Mouse (Mus musculus) heart, adult 2 months (tissue): ENCODE measurements around the gene Syn3. TPM values are rescaled to one million over a fixed set of nuclear protein-coding genes. Genes with fewer than 3 reads are reported as not detected.

Experiments
- DNase-seq, 2 experiments: peaks; one replicate each; pipeline ENCODE4 v3.0.0; 2021
- H3K27ac ChIP-seq: fragments of 200-600 bp; 2 replicates; pipeline ENCODE4 v1.8.1; 2022
- H3K27me3 ChIP-seq: fragments of 200-500 bp; 2 replicates; pipeline ENCODE4 v1.6.1; 2012; ENCODE audit warnings: mild to moderate bottlenecking, low read length, inconsistent platforms, mixed read lengths; ENCODE audit not compliant: control insufficient read depth, insufficient read depth
- H3K36me3 ChIP-seq: fragments of 200-500 bp; 2 replicates; pipeline ENCODE4 v1.6.1; 2012; ENCODE audit warnings: low read length, inconsistent platforms; ENCODE audit not compliant: control insufficient read depth, insufficient read depth
- H3K4me1 ChIP-seq: fragments of 200-500 bp; 2 replicates; pipeline ENCODE4 v1.6.1; 2011; ENCODE audit warnings: low read length; ENCODE audit not compliant: control insufficient read depth, insufficient read depth
- H3K4me3 ChIP-seq: fragments of 200-600 bp; 2 replicates; pipeline ENCODE4 v1.8.1; 2022
- H3K79me2 ChIP-seq: fragments of 200-500 bp; replicated peaks from 2 replicates; pipeline ENCODE4 v1.6.1; 2012; ENCODE audit warnings: mild to moderate bottlenecking, inconsistent platforms, low read length, moderate library complexity, mixed read lengths; ENCODE audit not compliant: control insufficient read depth, insufficient read depth
- H3K9ac ChIP-seq: fragments of 200-500 bp; 2 replicates; pipeline ENCODE4 v1.6.1; 2012; ENCODE audit warnings: low read depth, mild to moderate bottlenecking, control low read depth, inconsistent platforms, low read length, mixed read lengths
- CTCF ChIP-seq: fragments of 200-600 bp; IDR thresholded peaks from 2 replicates; pipeline ENCODE4 v1.8.1; 2022; ENCODE audit warnings: antibody characterized with exemption, mild to moderate bottlenecking, moderate library complexity
- EP300 ChIP-seq: fragments of 200-500 bp; IDR thresholded peaks from 2 replicates; pipeline ENCODE4 v1.6.1; 2011; ENCODE audit warnings: low read depth, low read length, control low read depth; ENCODE audit not compliant: insufficient read depth
- POLR2A ChIP-seq: fragments of 200-500 bp; IDR thresholded peaks from 2 replicates; pipeline ENCODE4 v1.6.1; 2011; ENCODE audit warnings: mild to moderate bottlenecking, low read depth, low read length, control low read depth; ENCODE audit not compliant: insufficient read depth
- WGBS: fragments of 180-500 bp; shearing (Covaris S2); methylation state at CpG from one replicate; pipeline ENCODE4 v1.1.7; 2018; 5-methylcytosine and 5-hydroxymethylcytosine counted together
- intact Hi-C: fragments of 180-260 bp; cut with DNase I; formaldehyde crosslinking; loops from one replicate; pipeline ENCODE4 v1.15.1; 2025
- polyA plus RNA-seq: library from polyadenylated mRNA; depleted of rRNA; stranded (reverse); fragments of >200 nt; gene quantifications from 2 replicates; pipeline ENCODE4 v1.2.3, GENCODE M21; 2012
- total RNA-seq, 2 experiments: library from RNA; stranded (reverse); gene quantifications; 2 replicates each; pipeline ENCODE4 v1.2.3; 2021

The Syn3 gene
- total and polyA plus RNA-seq, 3 experiments = 0.31 to 0.75 (median 0.41) TPM

DNA sequence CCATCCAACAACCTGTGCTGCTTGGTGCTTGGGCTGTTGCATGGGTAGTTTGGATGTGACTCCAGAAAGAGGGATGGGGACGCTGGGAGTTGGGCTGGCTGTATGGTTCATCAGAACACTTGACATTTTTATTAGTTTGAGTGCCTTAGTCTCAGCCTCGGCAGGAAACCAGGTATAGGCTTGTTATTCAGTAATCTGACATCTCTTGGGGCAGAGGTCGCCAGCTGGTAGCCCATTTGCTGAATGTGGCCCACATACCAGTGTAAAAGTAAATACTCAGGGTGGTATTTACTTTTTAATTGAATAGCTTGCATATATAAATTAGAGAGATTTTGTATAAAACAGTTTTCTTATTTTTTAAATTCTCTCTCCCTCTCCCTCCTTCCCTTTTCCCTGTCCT is 343.4 kb downstream of the Syn3 start:
- DNase-seq = no peak
- H3K79me2 ChIP-seq = no peaks in the 10 kb centered on the region
- H3K27me3 ChIP-seq = no peaks in the 10 kb centered on the region
- TF ChIP-seq EP300 (no peak), POLR2A (no peak), CTCF (no peak)
- no peak overlapping the region for H3K4me3 ChIP-seq
- H3K27ac ChIP-seq = no peak overlapping the region
- intact Hi-C loops = no loop called here
- peaks cover 8% of the 10 kb centered on the region for H3K4me1 ChIP-seq
- no peak overlapping the region for H3K9ac ChIP-seq
- no peaks in the 10 kb centered on the region; the same call in 1 of the 2 replicates for H3K36me3 ChIP-seq
- WGBS = 79% methylated on average over 3 of the region's 3 CpGs

DNA sequence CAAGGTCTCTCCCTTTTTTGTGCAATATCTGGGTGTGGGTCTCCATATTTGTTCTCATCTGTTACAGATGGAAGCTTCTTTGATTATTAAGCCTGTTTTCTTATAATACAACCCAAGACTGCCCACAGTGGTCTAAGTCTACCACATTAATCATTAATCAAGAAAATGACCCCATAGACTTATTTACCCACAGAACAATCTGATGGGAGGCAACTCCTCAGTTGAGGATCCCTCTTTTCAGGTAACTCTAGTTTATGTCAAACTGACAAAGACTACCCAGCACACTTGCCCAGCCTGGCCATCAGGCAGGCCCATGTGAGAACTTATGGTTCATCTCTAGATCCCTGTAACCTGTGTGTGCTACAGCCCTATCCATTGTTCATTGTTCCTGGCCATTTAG is 345.5 kb downstream of the Syn3 start:
- Histone ChIP-seq H3K27ac (no peak overlapping the region), H3K4me1 (peaks cover 5% of the 10 kb centered on the region), H3K79me2 (no peaks in the 10 kb centered on the region), H3K4me3 (no peak overlapping the region), H3K27me3 (no peaks in the 10 kb centered on the region), H3K36me3 (no peaks in the 10 kb centered on the region; the same call in 1 of the 2 replicates), H3K9ac (no peak overlapping the region)
- DNase-seq = no peak
- intact Hi-C loops = no loop called here
- TF ChIP-seq CTCF = no peak
- no peak for TF ChIP-seq POLR2A

DNA sequence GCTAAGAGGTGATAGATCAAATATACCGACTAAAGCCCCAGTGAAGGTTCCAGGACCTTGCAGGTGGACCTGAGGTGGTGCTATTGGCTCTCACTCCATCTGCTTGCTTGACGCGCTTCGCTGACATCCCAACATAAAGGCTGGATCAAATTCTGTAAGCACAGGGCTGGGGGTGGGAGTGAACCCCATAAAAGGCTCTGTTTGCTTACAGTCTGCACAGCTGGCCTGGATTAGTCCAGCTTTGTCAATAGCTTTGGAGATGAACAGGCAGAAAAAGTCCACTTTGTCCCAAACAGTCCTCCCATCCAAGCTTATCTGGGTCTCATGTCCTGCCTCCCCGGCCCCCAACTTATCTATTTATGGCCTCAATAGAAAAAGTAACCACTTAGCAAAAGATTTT is 347.3 kb downstream of the Syn3 start:
- no peaks in the 10 kb centered on the region for H3K79me2 ChIP-seq
- DNase-seq = no peak
- TF ChIP-seq CTCF = no peak
- TF ChIP-seq EP300 = no peak
- TF ChIP-seq POLR2A = no peak
- H3K27me3 ChIP-seq = no peaks in the 10 kb centered on the region
- no peak overlapping the region for H3K9ac ChIP-seq
- no peaks in the 10 kb centered on the region for H3K4me1 ChIP-seq
- 82% methylated on average over 5 of the region's 5 CpGs for WGBS
- no peak overlapping the region for H3K4me3 ChIP-seq
- H3K36me3 ChIP-seq = no peaks in the 10 kb centered on the region
- no peak overlapping the region for H3K27ac ChIP-seq
- intact Hi-C loops = no loop called here

DNA sequence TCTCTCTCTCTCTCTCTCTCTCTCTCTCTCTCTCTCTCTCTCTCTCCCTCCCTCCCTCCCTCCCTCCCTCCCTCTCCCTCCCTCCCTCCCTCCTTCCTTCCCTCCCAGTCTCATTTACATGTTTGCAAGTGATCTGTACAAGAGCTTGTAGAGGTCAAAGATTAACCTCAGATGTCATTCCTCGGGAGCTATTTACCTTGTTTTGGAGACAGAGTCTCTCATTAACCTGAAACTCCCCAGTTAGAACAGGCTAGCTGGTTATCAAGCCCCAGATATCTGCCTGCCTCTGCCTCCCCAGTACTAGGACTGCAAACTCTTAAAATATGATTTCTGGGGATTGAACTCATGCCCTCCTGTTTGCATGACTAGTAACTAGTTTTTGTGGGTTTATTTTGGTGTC is 348.6 kb downstream of the Syn3 start:
- Histone ChIP-seq H3K27me3 (no peaks in the 10 kb centered on the region), H3K27ac (no peak overlapping the region), H3K36me3 (no peaks in the 10 kb centered on the region), H3K4me1 (no peaks in the 10 kb centered on the region), H3K79me2 (no peaks in the 10 kb centered on the region), H3K4me3 (no peak overlapping the region), H3K9ac (no peak overlapping the region)
- 75% methylated on average over 1 of the region's 1 CpGs for WGBS
- no peak for DNase-seq
- intact Hi-C loops = no loop called here
- TF ChIP-seq CTCF = no peak
- TF ChIP-seq EP300 = no peak
- TF ChIP-seq POLR2A = no peak

DNA sequence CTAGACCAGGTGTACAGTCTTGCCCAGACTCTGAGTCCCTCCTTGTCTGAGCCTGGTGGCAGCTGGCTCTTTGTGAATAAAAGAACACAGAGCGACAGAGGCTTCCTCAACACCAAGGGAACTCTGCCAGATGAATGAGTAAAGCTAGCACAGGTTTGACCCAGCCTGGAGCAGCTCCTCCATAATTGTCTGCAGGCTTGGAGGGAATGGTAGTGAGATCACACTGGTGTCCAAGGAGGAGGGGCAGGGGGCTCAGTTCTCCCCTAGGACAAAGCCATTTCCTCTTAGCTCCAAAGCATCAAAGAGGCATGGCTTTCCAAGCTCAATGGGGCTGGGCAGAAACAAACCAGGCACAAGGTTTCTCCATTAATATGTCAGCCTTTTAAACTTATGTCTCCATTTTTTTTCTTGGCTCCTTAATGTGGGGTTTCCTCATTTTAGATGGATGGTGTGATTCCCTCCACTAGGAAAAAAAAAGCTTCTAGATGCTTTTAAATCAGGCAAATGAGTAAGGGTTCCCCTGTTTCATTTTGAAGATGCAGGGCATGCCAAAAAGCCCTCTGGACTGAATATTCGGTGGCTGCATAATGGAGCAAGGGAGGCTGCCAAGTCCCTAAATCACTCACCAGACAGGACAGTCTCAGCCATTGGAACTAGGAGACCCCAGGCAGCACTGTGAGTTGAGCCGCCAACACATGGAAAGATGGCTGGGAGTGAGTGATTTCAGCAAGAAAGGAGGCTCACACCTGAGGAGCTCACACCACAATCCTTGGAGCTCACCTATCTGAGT is 349.5 kb downstream of the Syn3 start:
- Histone ChIP-seq H3K4me1 (no peaks in the 10 kb centered on the region), H3K4me3 (no peak overlapping the region), H3K79me2 (no peaks in the 10 kb centered on the region), H3K27me3 (no peaks in the 10 kb centered on the region), H3K9ac (no peak overlapping the region), H3K27ac (no peak overlapping the region), H3K36me3 (no peaks in the 10 kb centered on the region)
- intact Hi-C loops = no loop called here
- no peak for TF ChIP-seq CTCF
- no peak for TF ChIP-seq EP300
- TF ChIP-seq POLR2A = no peak
- 64% methylated on average over 3 of the region's 3 CpGs for whole genome bisulfite sequencing
- DNase-seq = no peak

DNA sequence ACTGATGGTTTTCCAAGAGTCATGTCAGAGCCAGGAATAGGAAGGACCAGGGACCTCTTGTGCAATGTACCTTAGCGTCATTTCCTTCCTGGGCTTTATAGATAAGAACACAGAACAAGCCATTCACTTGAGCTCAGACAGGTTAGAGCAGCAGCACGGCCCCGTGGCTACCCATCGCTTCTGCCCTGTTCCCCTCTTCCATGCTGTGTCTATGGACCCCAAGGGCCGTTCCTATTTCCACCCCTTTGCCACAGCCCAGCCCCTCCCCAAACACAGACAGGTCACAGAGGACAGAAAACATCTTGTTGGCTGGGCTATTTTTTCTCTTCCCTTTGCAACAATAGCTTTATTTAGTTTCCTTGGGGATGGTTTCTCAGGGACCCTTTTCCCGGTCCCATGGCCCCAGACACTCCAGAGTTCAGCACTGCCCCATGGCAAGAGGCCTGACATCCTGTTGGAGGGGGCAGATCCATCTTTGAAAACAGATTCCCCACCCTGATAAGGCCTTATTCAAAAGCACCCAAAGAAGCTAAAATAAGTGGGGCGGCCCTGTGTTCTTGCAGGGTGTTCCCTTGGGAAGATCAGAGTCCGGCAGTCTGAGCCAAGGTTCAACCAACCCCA is 359.5 kb downstream of the Syn3 start:
- H3K36me3 ChIP-seq = peaks cover 3% of the 10 kb centered on the region
- peak; percentile 54 to 55 for DNase-seq
- H3K79me2 ChIP-seq = no peaks in the 10 kb centered on the region
- H3K27me3 ChIP-seq = no peaks in the 10 kb centered on the region
- WGBS = 27% methylated on average over 8 of the region's 8 CpGs
- H3K4me3 ChIP-seq = no peak overlapping the region
- peak overlapping the region; percentile 79 for H3K27ac ChIP-seq
- H3K9ac ChIP-seq = no peak overlapping the region
- intact Hi-C loops = loop anchor here (1.0 to 5.0 kb wide), 4 partner anchors 19 to 161 kb away; partner anchors contain the start of gene Timp3
- TF ChIP-seq EP300 (peak; percentile 55), CTCF (no peak), POLR2A (peak; percentile 83)
- H3K4me1 ChIP-seq = peaks cover 9% of the 10 kb centered on the region
